Mouse (Mus musculus) heart, embryonic 12.5 days (tissue): ENCODE results near the gene Axin1. TPM values are rescaled to one million over a fixed set of nuclear protein-coding genes. Genes with fewer than 3 reads are reported as not detected.
"Not testable (repeated sequence)": the region's sequence is repeated elsewhere in the genome, so short reads cannot be mapped to it uniquely, and the experiment has no call there.

Experiments
- ATAC-seq: fragments of 200-750 bp; cut with Nextera tagmentation; 2 replicates; pipeline ENCODE4 v1.8.0; 2017; ENCODE audit warnings: moderate TSS enrichment, moderate library complexity; ENCODE audit not compliant: insufficient number of reproducible peaks, low FRiP score
- H3K27ac ChIP-seq: fragments of 300-500 bp; sonication (generic); 2 replicates; pipeline ENCODE4 v1.5.1; 2016; ENCODE audit warnings: mild to moderate bottlenecking, moderate library complexity; ENCODE audit not compliant: poor library complexity, severe bottlenecking
- H3K27me3 ChIP-seq: fragments of 300-500 bp; sonication (generic); replicated peaks from 2 replicates; pipeline ENCODE4 v1.6.1; 2016; ENCODE audit warnings: mild to moderate bottlenecking, moderate library complexity
- H3K36me3 ChIP-seq: fragments of 300-500 bp; sonication (generic); 2 replicates; pipeline ENCODE4 v1.6.1; 2016; ENCODE audit warnings: mild to moderate bottlenecking, moderate library complexity
- H3K4me1 ChIP-seq: fragments of 300-500 bp; sonication (generic); replicated peaks from 2 replicates; pipeline ENCODE4 v1.6.1; 2016; ENCODE audit warnings: mild to moderate bottlenecking
- H3K4me2 ChIP-seq: fragments of 300-500 bp; sonication (generic); 2 replicates; pipeline ENCODE4 v1.6.1; 2016; ENCODE audit warnings: mild to moderate bottlenecking, moderate library complexity
- H3K4me3 ChIP-seq: fragments of 300-500 bp; sonication (generic); 2 replicates; pipeline ENCODE4 v1.5.1; 2016; ENCODE audit warnings: mild to moderate bottlenecking
- H3K9ac ChIP-seq: fragments of 300-500 bp; sonication (generic); 2 replicates; pipeline ENCODE4 v1.6.1; 2016; ENCODE audit warnings: mild to moderate bottlenecking, moderate library complexity
- H3K9me3 ChIP-seq: fragments of 300-500 bp; sonication (generic); replicated peaks from 2 replicates; pipeline ENCODE4 v1.6.1; 2016; ENCODE audit warnings: mild to moderate bottlenecking, moderate library complexity
- WGBS: fragments of 180-500 bp; shearing (Covaris S2); methylation state at CpG from one replicate; pipeline ENCODE4 v1.1.7; 2016; 5-methylcytosine and 5-hydroxymethylcytosine counted together
- polyA plus RNA-seq: library from polyadenylated mRNA; unstranded; fragments of >200 nt; fragmentation: Nextera tagmentation; extraction: Ambion mirVana; gene quantifications from 2 replicates; pipeline ENCODE4 v1.2.1, GENCODE M21; 2016

Gene Axin1
- polyA plus RNA-seq: 11.4 and 11.7 TPM in 2 replicates

DNA sequence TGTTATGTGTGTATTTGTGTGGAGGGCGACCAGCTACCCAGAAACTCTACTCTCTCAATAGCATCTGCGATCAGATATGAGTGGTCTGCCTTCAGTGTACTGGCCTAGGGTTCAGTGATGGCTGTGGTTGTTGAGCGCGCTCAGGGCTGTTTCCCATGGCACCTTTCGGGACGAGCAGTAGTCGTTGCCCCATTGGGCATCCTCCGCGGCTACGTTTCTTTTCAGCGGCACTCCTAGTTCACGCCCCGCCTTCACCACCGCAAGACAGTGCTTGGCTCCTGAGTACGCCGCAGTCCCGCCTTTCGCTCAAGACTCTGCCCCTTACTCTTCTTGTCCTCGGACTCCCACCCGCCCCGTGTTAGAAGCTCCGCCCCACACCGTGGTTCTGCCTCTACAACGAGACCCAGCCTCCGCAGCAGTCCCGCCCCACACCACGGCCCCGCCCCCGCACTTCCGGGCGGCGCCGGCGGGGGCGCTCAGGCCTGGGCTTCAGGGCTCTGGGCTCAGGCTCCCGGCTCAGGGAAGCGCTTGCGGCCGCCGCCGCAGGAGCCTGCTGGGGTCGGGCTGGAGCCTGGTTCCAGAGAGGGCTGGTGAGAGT lies at the start of gene Axin1:
TSS of gene Axin1 (plus strand) at position 450 of the 598 bp plus-strand sequence.
- Histone ChIP-seq H3K36me3 (peaks cover 15% of the 10 kb centered on the region), H3K27me3 (no peaks in the 10 kb centered on the region), H3K9me3 (no peaks in the 10 kb centered on the region), H3K4me1 (peaks cover 29% of the 10 kb centered on the region), H3K27ac (peak within 1 kb of the TSS; percentile 93), H3K9ac (peak within 1 kb of the TSS; percentile 90), H3K4me2 (peak within 1 kb of the TSS; percentile 84), H3K4me3 (peak within 1 kb of the TSS; percentile 88)
- WGBS: 1% methylated on average over 42 of the region's 42 CpGs
- peak; percentile 97 for ATAC-seq

DNA sequence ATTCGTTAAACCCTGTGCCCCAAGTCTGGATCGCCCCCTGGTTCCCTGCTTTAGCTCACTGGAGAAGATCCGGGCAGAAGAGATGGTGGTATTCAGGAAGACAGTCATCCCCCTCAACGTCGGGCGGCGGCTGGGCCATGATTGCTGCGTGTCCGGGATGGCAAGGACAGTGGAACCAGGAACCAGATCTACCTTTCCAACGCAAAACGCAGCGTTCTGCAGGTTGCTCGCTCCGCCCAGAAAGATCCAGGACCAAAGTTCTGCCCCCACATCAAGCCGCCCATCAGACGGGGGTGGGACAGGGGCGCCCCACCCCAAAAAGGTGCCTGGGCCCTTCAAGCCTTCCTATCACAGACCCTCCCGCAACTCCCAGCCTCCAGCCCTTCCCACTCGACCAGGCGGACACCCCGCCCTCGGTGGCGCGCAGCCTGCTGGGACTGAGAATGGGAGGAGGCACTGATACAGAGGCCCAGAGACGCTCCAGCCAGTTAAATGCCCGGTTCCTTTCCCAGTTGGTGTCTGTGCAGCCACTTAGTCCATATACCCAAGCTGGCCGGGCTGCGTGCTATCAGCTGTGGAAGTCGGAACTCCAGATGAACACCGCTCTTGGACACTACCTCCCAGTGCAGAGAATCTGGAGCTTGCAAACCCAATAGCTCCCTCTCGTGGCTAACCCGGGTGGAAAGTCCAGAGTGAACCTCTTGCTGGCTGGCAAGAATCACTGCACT lies 48.4 kb upstream of the Axin1 start, which contains the start of gene Decr2:
TSS of gene Decr2 (minus strand) at position 433 of the 728 bp plus-strand sequence.
- Histone ChIP-seq H3K4me1 (peaks cover 12% of the 10 kb centered on the region), H3K4me3 (peak within 1 kb of the TSS; percentile 68), H3K36me3 (peaks cover 30% of the 10 kb centered on the region), H3K9ac (peak within 1 kb of the TSS; percentile 70), H3K27ac (peak within 1 kb of the TSS; percentile 79), H3K27me3 (no peaks in the 10 kb centered on the region), H3K4me2 (peak within 1 kb of the TSS; percentile 75), H3K9me3 (no peaks in the 10 kb centered on the region)
- under 1% methylated on average over 32 of the region's 32 CpGs for WGBS
- ATAC-seq: peak; percentile 87

DNA sequence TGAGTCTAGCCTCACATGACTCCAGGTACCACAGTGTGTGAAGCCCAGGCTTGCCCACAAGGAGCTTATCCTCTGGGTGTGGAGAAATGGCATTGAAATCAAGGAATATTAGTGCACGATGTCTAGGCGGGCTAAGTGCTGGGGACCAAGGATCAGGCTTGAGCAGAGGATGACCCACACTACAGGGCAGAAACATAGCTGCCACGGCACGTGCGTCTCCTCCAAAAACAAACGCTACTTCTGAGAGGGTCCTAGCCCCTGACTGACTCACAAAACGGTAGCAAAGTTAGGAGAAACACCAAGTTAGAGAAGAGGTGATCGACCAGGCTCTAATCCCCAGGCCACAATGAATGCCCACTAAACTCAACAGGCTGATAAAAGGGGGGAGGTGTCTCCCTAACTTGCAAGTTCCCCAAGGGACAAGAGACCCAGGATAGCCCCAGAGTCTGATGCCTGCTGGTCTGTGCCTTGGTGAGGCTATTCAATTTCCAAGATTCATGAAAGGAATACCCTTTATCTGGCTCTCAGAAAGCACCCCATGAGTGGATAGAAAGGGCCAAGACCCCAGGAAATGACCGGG lies 43.9 kb upstream of the Axin1 start:
- Histone ChIP-seq H3K4me1 (peaks cover 12% of the 10 kb centered on the region), H3K4me2 (peak overlapping the region; percentile 73), H3K4me3 (peak overlapping the region; percentile 60), H3K27me3 (no peaks in the 10 kb centered on the region), H3K9ac (peak overlapping the region; percentile 81), H3K9me3 (no peaks in the 10 kb centered on the region), H3K27ac (no peak overlapping the region), H3K36me3 (peaks cover 19% of the 10 kb centered on the region)
- 29% methylated on average over 9 of the region's 9 CpGs for WGBS
- no peak for ATAC-seq

DNA sequence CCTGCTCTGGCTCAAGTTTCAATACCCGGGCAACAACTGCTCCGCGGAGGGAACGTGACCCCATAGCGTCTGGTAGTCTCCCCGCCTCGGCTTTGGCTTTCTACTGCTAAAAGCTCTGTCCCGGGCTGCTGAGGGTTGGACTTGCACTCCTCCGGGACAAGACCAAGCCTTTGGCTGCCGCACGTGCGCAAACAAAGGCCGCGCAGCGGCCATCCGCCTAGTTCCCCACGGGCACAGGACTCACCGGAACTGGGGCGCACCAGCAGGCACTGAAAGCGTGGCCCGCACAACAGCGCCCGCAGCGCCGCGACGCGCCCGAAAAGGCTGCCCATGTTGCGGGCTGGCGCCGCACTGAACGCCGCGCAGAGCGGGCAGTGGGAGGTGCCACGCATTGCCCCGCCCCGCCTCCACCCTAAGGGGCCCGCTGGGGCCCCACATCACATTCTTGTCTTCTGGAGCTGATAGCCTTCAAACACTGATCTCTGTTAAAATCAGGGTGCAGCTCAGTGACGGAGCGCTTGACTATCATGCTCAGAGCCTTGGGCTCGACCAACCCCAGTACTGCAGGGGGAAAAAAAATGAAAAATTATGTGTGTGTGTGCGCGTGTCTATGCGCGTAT lies 43.3 kb upstream of the Axin1 start, which contains the start of gene Nme4:
TSS of gene Nme4 (minus strand) at position 482 of the 620 bp plus-strand sequence.
- ATAC-seq: peak; percentile 79
- peak within 1 kb of the TSS; percentile 81 for H3K9ac ChIP-seq
- no peaks in the 10 kb centered on the region for H3K27me3 ChIP-seq
- peaks cover 19% of the 10 kb centered on the region for H3K36me3 ChIP-seq
- H3K27ac ChIP-seq: peak within 1 kb of the TSS; percentile 26; the same call in 1 of the 2 replicates
- H3K9me3 ChIP-seq: no peaks in the 10 kb centered on the region
- peak within 1 kb of the TSS; percentile 73 for H3K4me2 ChIP-seq
- 3% methylated on average over 47 of the region's 47 CpGs for WGBS
- peak within 1 kb of the TSS; percentile 60 for H3K4me3 ChIP-seq
- peaks cover 11% of the 10 kb centered on the region for H3K4me1 ChIP-seq

DNA sequence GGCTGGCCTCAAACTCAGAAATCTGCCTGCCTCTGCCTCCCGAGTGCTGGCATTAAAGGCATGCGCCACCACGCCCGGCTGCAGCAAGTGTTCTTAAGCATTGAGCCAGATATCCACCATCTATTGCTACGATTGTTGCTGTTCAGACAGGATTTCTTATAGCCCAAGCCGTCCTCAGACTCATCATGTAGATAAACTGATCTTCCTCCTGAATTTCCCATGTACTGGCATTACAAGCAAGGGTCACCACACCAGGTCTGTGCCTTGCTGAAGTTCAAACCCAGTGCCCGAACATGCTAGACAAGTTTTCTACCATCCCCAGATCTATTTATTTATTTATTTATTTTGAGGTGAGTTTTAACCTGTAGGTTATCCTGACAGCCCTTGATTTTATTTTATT lies 40.0 kb upstream of the Axin1 start:
- no peak for ATAC-seq
- no peaks in the 10 kb centered on the region for H3K27me3 ChIP-seq
- WGBS: 87% methylated on average over 7 of the region's 7 CpGs
- H3K4me1 ChIP-seq: peaks cover 11% of the 10 kb centered on the region
- no peak overlapping the region for H3K27ac ChIP-seq
- no peak overlapping the region for H3K4me3 ChIP-seq
- H3K9ac ChIP-seq: no peak overlapping the region
- no peaks in the 10 kb centered on the region for H3K9me3 ChIP-seq
- H3K36me3 ChIP-seq: 0 out of 2 replicates have a peak, but pooled peaks cover 4% of the 10 kb centered on the region
- H3K4me2 ChIP-seq: no peak overlapping the region

DNA sequence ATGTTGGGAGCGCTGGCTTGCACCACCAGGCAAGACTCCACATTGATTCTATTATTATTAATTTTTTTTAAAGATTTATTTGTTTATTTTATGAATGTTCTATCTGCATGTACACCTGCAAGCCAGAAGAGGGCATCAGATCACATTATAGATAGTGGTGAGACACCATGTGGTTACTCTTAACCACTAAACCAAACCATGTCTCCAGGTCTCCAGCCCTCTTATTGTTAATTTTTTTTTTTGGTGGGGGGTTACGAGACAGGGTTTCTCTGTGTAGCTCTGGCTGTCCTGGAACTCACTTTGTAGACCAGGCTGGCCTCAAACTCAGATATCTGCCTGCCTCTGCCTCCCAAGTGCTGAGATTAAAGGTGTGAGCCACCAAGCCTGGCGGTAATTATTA lies 39.2 kb upstream of the Axin1 start:
- not testable (repeated sequence) for H3K36me3 ChIP-seq, H3K9me3 ChIP-seq, H3K4me2 ChIP-seq, H3K9ac ChIP-seq, H3K27ac ChIP-seq, H3K4me3 ChIP-seq, H3K4me1 ChIP-seq, H3K27me3 ChIP-seq, ATAC-seq
- 66% methylated on average over 3 of the region's 3 CpGs for WGBS

DNA sequence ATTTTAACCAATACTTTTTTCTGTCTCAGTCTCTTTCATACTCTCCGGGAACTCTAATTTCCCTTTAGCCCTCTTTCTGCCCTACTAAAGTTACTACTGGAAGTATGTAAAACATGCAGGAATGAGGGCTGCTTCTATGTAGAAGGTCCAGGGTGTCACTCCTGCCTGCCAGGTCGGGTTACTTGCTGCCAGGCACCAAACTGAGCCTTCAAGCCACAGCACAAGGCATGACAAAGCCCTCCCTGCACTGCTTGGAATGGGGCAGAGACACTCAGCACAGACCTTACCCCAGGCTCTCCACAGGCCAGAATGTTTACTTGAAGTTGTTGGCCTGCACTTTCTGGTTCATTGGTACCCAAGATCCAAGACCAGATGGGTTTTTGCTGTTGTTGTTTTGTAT lies 38.3 kb upstream of the Axin1 start:
- H3K4me3 ChIP-seq: no peak overlapping the region
- H3K27ac ChIP-seq: no peak overlapping the region
- no peaks in the 10 kb centered on the region for H3K36me3 ChIP-seq
- H3K9me3 ChIP-seq: no peaks in the 10 kb centered on the region
- no peak for ATAC-seq
- WGBS: 40% methylated on average over 2 of the region's 2 CpGs
- no peak overlapping the region for H3K4me2 ChIP-seq
- 0 out of 2 replicates have a peak, but pooled peaks cover 3% of the 10 kb centered on the region for H3K4me1 ChIP-seq
- no peaks in the 10 kb centered on the region for H3K27me3 ChIP-seq
- no peak overlapping the region for H3K9ac ChIP-seq

DNA sequence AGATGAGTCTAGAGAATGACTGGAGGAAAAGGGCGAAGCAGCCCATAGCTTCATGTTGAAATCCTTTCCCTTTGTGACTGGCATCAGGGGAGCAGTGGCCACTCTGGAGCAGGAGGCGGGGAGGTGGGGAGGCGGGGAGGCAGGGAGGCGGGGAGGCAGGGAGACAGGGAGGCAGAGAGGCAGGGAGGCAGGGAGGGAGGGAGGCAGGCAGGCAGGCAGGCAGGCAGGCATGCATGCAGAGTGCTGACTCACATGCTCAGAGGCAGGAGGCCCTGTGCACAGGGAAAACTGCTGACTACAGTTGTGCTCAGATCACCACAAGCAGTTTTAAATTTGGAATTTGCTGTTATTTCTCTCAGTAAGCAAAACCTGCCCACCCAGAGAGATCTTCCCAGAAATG lies 37.0 kb upstream of the Axin1 start:
- Histone ChIP-seq H3K36me3 (no peaks in the 10 kb centered on the region), H3K4me3 (no peak overlapping the region), H3K9ac (no peak overlapping the region), H3K4me2 (no peak overlapping the region), H3K9me3 (no peaks in the 10 kb centered on the region), H3K27me3 (no peaks in the 10 kb centered on the region; the same call in 1 of the 2 replicates), H3K27ac (no peak overlapping the region), H3K4me1 (no peaks in the 10 kb centered on the region)
- ATAC-seq: peak; percentile 59; the same call in 1 of the 2 replicates
- 60% methylated on average over 4 of the region's 4 CpGs for WGBS

DNA sequence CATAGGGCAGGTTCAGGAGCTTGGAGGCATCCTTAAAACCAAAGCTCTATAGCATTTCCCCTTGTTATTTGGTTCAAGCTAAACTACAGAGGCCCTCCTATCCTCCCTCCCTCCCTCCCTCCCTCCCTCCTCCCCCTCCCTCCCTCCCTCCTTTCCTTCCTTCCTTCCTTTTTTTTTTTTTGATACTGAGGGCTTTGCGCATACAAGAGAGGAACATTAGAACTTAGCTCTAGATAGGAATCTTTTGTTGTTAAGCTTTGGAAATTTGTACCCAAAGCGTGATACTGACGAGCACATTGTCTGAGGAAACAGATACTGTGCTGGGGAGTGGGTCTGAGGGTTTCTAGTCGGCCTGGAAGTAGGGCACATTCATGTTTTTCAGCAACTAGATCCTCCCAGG lies 32.9 kb upstream of the Axin1 start:
- H3K4me3 ChIP-seq: no peak overlapping the region
- H3K27ac ChIP-seq: no peak overlapping the region
- no peaks in the 10 kb centered on the region for H3K36me3 ChIP-seq
- no peaks in the 10 kb centered on the region for H3K9me3 ChIP-seq
- H3K4me2 ChIP-seq: no peak overlapping the region
- no peak overlapping the region for H3K9ac ChIP-seq
- H3K4me1 ChIP-seq: no peaks in the 10 kb centered on the region
- peaks cover 7% of the 10 kb centered on the region for H3K27me3 ChIP-seq
- ATAC-seq: no peak
- WGBS: 38% methylated on average over 4 of the region's 4 CpGs

DNA sequence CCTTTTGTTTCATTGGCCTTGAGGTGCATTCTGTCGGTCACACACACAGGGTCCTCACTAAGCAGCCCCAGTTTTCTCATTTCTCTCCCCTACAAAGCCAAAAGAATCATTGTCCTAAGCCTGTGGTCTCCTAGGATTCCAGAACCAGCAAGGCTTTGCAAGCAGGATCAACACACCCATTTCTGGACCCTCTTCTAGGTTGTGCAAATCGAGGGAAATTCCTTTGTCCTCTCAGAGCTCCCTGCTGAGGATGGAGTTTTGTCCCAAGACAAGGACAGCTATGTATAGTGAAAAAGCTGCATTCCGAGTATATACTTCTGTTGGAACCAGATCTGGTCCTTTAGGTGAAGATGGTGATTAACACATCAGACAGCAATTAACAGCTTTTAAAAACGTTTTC lies 28.3 kb upstream of the Axin1 start:
- ATAC-seq: no peak
- 30% methylated on average over 4 of the region's 4 CpGs for WGBS
- no peaks in the 10 kb centered on the region for H3K9me3 ChIP-seq

DNA sequence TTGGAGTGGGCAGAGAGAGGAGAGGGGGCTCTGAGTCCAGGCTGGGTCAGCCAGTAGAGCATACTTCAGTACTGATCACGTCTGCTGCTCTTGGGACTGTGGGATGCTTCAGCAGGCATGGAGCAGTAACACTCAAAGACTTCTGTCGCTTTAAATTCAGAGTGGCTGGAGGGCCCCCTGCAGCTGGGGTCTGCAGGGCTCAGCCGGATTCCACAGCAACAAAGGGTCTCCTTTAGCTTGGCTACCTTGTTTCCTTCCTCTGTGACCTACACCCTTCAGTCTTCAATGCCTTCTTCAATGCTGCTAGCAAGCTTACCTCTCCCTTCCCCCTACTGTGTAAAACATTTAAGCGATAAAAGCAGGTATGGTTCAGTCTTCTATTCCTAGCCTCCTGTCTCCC lies 27.5 kb upstream of the Axin1 start:
- peaks cover 11% of the 10 kb centered on the region for H3K4me1 ChIP-seq
- peaks cover 57% of the 10 kb centered on the region for H3K27me3 ChIP-seq
- H3K4me2 ChIP-seq: no peak overlapping the region
- no peak overlapping the region for H3K27ac ChIP-seq
- no peaks in the 10 kb centered on the region for H3K9me3 ChIP-seq
- WGBS: 12% methylated on average over 4 of the region's 4 CpGs
- no peak overlapping the region for H3K9ac ChIP-seq
- H3K36me3 ChIP-seq: no peaks in the 10 kb centered on the region
- H3K4me3 ChIP-seq: no peak overlapping the region
- no peak for ATAC-seq

More for the DNA sequence above, 28.3 kb upstream of the Axin1 start:
- H3K4me3 ChIP-seq: no peak overlapping the region
- H3K9ac ChIP-seq: no peak overlapping the region
- H3K36me3 ChIP-seq: no peaks in the 10 kb centered on the region
- H3K27me3 ChIP-seq: peaks cover 49% of the 10 kb centered on the region
- no peak overlapping the region for H3K27ac ChIP-seq
- H3K4me2 ChIP-seq: no peak overlapping the region
- H3K4me1 ChIP-seq: peaks cover 11% of the 10 kb centered on the region
